Mouse (Mus musculus) T-helper 17 cell (primary cell): Measurements from ENCODE around the gene Col23a1.
"Not testable (repeated sequence)": the region's sequence is repeated elsewhere in the genome, so short reads cannot be mapped to it uniquely, and the experiment has no call there.

Experiments used
- in situ Hi-C, 2 experiments: fragments of 300-600 bp; cut with MboI, MseI; formaldehyde crosslinking; loops; 1 replicate in 1 of 2; 2 replicates in 1 of 2; pipeline ENCODE4 v1.15.1; 2025; ENCODE audit warnings: high pct_unique_total_duplicates in 2 of 2

Gene Col23a1

GRCm38 (mm10) chr11:51609940-51610339 is 320.2 kb downstream of the Col23a1 start:
- in situ Hi-C loops, result not testable (repeated sequence)

GRCm38 (mm10) chr11:51614256-51614655 is 324.5 kb downstream of the Col23a1 start:
- in situ Hi-C loops, result no loop called here

- in situ Hi-C loops, result loop anchor here (5.0 kb wide), 3 partner anchors 37 to 72 kb away; partner anchors contain the start of genes 0610009B22Rik (in 1 of the 2), D930048N14Rik (in 1 of the 2) and N4bp3 (in 1 of the 2)
Observed at GRCm38 (mm10) chr11:51615129-51615528, 325.4 kb downstream of the Col23a1 start.

GRCm38 (mm10) chr11:51615601-51616000 is 325.9 kb downstream of the Col23a1 start:
- in situ Hi-C loops, result loop anchor here (5.0 kb wide), 3 partner anchors 37 to 72 kb away; partner anchors contain the start of genes 0610009B22Rik (in 1 of the 2), D930048N14Rik (in 1 of the 2) and N4bp3 (in 1 of the 2)

DNA sequence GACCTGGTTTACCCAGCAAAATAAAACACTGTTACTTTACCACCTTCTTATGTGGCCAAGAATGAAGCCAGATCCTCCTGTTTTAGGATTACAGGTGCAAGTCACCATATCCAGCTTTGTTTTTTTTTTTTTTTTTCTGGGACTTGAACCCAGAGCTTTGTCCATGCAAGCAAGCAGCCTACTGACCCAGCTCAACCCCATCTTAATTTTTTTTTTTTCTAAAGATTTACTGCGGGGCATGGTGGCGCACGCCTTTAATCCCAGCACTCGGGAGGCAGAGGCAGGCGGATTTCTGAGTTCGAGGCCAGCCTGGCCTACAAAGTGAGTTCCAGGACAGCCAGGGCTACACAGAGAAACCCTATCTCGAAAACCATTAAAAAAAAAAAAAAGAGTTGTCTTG is 326.4 kb downstream of the Col23a1 start:
- in situ Hi-C loops, result loop anchor here (5.0 kb wide), 3 partner anchors 36 to 71 kb away; partner anchors contain the start of genes 0610009B22Rik (in 1 of the 2), D930048N14Rik (in 1 of the 2) and N4bp3 (in 1 of the 2)

DNA sequence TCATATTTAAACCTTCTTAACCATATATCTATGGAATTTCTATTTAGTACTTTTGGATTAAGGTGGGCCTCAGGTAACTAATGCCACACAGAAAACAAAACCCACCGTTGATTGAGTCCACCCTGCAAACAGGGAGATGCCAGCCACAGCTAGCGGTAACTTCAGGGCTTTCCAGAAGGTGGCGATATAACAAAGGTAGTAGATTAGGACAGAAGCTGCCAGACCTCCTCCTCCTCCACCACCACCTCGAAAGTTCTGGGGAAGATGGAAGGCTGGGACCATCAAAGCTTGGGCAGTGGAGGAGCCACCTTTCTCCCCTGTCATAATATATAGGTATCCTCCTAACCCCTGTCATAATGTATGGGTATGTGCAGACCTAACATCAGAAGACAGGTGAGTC is 328.0 kb downstream of the Col23a1 start:
- in situ Hi-C loops, result loop anchor here (5.0 kb wide), 3 partner anchors 35 to 70 kb away; partner anchors contain the start of genes 0610009B22Rik (in 1 of the 2), D930048N14Rik (in 1 of the 2) and N4bp3 (in 1 of the 2)

- in situ Hi-C loops, result loop anchor here (5.0 kb wide), 3 partner anchors 33 to 68 kb away; partner anchors contain the start of genes 0610009B22Rik (in 1 of the 2), D930048N14Rik (in 1 of the 2) and N4bp3 (in 1 of the 2)
Observed at GRCm38 (mm10) chr11:51618894-51619408, 329.2 kb downstream of the Col23a1 start.

DNA sequence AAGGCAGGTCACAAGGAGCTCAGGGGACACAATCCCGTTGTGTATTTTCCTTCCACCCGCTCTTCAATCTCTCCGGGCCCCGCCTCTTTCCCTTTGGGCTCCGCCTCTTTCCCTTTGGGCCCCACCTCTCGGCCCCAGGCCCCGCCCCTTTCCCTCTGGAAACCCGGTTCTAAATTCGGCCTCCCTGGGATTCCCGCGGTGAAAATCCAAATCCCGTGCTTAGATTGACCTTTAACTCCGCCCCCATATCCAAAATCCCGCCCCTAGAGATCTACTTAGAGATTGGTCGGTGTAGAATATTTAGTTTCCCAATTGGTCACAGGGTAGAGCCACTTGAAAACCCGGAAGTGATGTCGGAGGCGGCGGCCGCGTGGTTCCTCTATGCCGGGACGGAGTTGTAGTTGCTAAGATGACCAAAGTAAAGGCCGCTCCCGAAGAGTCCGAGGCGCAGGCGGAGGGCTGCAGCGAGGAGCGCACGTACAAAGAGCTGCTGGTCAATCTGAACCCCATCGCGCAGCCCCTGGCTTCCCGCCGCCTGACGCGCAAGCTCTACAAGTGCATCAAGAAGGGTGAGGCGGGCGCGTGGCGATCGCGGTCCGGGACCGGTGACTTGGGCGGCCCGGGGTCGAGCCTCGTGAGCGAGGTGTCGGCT is 329.8 kb downstream of the Col23a1 start, which contains the start of gene Nhp2:
TSS of gene Nhp2 (plus strand) at position 327 of the 652 bp plus-strand sequence.
- in situ Hi-C loops, result loop anchor here (5.0 kb wide), 3 partner anchors 33 to 68 kb away; partner anchors contain the start of genes 0610009B22Rik (in 1 of the 2), D930048N14Rik (in 1 of the 2) and N4bp3 (in 1 of the 2)

DNA sequence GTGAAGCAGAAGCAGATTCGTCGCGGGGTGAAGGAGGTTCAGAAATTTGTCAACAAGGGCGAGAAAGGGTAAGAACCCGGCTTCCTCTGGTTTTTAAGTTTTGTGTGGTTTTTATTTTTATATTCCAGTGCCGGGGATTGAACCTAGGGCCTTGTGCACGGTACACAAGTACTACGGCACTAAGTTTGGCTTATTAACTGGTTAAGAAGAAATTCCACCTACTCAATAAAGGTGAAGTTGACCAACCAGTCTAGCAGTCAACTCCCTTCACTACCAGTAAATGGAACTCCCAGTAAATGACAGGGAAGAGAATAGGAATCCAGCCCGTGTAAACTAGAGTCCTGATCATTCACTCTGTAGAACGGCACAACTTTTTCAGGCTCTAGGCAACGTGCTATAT is 330.4 kb downstream of the Col23a1 start:
- in situ Hi-C loops, result no loop called here

GRCm38 (mm10) chr11:51621776-51622175 is 332.1 kb downstream of the Col23a1 start:
- in situ Hi-C loops, result no loop called here

DNA sequence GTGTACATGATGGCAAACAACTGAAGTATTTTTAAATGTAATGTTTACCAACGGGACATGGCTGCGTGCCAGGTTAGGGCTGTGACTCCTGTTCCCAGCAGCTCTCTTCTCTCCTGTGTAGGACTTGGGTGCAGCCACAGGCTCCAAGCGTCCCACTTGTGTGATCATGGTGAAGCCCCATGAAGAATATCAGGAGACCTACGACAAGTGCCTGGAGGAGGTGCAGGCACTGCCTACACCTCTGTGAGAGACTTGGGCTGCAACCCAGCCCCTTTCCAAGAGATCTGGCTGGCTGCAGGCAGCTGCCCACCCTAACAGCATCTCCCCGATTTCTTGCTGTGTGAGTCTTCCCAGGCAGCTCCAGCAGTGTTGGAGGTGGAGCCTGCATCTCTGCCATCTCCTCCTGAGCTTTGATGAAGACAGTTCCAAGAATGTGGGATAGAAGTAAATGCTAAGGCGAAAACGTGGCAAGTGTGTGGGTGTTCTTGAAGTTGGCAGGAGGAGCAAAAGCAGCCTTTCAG is 333.3 kb downstream of the Col23a1 start:
- in situ Hi-C loops, result no loop called here

GRCm38 (mm10) chr11:51625187-51625820 is 335.6 kb downstream of the Col23a1 start:
- in situ Hi-C loops, result no loop called here

DNA sequence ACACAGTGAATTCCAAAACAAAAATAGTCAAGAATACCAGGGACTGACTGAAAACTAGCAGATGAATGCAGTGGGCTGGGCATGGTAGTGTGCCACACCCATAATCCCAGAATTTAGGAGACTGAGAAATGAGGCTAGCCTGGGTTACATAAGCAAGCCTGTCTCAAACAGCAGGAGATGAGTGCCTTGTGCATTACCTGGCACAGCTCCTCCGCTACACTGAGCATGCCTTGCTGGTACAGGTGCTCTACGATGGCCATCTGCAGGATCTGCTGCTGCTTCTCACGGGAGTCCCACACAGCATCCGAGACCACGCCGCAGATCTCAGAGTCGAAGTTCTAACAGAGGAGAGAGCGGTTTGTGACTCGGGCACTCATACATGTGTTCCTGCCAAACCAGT is 337.7 kb downstream of the Col23a1 start:
- in situ Hi-C loops, result no loop called here

DNA sequence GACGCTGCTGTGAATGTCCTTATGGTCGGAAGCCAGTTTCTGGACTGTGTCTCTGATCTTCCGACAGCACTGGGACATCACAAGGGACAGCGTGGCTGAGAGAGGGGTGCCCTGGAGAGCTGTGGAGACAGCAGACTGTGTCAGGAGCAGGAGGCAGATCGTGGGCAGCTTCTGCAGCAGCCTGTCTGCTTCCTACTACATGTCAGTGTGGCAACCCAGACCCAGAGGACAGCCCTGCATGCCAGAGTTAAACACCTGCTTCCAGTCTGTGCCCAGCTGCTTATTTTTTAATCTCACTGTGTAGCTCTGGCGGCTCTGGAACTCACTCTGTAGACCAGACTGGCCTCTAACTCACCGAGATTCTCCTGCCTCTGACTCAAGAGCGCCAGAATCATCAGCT is 338.2 kb downstream of the Col23a1 start:
- in situ Hi-C loops, result no loop called here

- in situ Hi-C loops, result no loop called here
Observed at GRCm38 (mm10) chr11:51629651-51630314, 340.1 kb downstream of the Col23a1 start.

DNA sequence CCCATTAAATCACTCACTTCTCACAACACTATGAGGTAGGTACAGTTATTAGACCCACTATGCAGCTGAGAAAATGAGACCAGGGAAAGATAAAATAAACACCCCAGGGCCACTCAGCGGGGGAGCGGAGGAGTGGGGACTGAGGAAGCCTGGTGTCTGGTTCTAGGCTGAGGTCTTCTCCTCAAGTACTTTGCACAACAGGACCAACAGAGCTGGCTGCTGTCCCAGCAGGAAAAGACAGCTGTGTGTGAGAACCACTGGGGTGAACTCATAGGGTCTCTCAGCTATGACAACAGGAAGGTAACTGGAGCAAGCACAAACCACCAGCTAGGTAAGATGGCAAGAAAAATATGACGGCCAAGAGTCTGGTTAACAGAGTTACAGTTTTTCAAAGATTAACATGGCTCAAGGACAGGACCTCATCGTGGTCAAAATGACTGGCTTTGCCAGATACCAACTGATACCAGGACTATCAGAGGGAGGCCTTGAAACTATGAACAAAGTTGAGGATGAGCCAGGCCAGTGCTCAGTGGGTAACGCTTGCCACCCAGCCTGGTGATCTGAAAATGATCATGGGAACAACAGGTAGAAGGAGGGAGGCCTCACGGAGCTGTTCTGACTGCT is 342.5 kb downstream of the Col23a1 start:
- in situ Hi-C loops, result no loop called here

- in situ Hi-C loops, result not testable (repeated sequence)
Observed at GRCm38 (mm10) chr11:51633200-51633599, 343.5 kb downstream of the Col23a1 start.
